Mouse (Mus musculus) E14TG2a.4 (cell line): ENCODE data around the gene Rpl27.
A peak's percentile ranks its signal among the peaks of the same experiment; 100 is the strongest.
"Not testable (repeated sequence)": the region's sequence is repeated elsewhere in the genome, so short reads cannot be mapped to it uniquely, and the experiment has no call there.

Source experiments
- H3K27me3 ChIP-seq: 2 replicates; pipeline ENCODE4 v1.6.1; 2014; ENCODE audit warnings: low read length, control low read depth; ENCODE audit not compliant: insufficient read depth
- H3K36me3 ChIP-seq: 2 replicates; pipeline ENCODE4 v1.6.1; 2014; ENCODE audit warnings: low read length, control low read depth; ENCODE audit not compliant: insufficient read depth
- H3K4me1 ChIP-seq: replicated peaks from 2 replicates; pipeline ENCODE4 v1.6.1; 2014; ENCODE audit warnings: low read depth, low read length, control low read depth
- H3K4me3 ChIP-seq: replicated peaks from 2 replicates; pipeline ENCODE4 v1.5.1; 2014; ENCODE audit warnings: mild to moderate bottlenecking, low read length
- H3K9me3 ChIP-seq: 2 replicates; pipeline ENCODE4 v1.6.1; 2014; ENCODE audit warnings: low read length, control low read depth
- CTCF ChIP-seq: conservative IDR thresholded peaks from 2 replicates; pipeline ENCODE4 v1.5.1; 2014; ENCODE audit warnings: low read length
- NANOG ChIP-seq: IDR thresholded peaks from 2 replicates; pipeline ENCODE4 v1.6.1; 2014; ENCODE audit warnings: borderline replicate concordance, low read length, mixed read lengths
- POU5F1 ChIP-seq: IDR thresholded peaks from 2 replicates; pipeline ENCODE4 v1.6.1; 2014; ENCODE audit warnings: low read length, borderline replicate concordance

The Rpl27 gene

DNA sequence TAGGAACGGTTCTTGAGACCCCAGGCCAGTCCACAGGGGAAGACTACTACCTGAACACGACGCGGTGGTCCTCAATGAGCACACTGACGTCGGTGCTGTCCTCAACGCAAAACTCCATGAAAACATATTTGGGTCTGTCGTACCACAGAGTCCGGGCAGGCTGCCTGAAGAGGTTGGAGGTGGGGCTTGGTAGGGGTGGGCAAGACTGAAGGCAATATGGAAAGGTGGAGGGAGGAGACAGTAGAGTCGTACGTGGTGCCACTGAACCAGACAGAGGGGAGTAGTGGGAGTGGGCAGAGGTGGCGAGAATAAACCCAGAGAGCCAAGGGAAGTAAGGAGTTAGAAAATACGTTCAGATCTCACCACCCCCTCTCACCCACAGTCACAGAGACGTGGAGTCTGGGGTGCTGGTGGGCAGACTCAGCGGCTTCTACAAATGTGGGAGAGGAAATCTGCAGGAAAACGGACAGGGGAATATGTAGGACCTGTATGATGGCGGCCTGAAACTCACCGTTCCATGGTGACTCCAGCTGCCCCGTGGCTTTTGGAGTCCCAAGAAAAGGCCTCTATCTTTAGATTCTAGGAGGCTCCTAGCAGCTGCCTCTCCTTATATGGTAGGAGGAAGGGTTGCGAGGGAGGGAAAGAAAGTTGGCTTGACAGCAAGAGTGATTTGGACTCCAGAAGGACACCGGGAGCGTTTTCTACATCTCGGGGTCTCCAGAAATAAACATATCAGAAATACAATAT is 17.8 kb upstream of the Rpl27 start, which contains the start of gene Gm27029:
Gm27029 (minus strand) TSS at position 692 of the 747 bp plus-strand sequence.
- no peak for TF ChIP-seq POU5F1
- TF ChIP-seq CTCF = no peak
- TF ChIP-seq NANOG = no peak
- Histone ChIP-seq H3K4me1 (peaks cover 41% of the 10 kb centered on the region), H3K4me3 (peak within 1 kb of the TSS; percentile 99)

DNA sequence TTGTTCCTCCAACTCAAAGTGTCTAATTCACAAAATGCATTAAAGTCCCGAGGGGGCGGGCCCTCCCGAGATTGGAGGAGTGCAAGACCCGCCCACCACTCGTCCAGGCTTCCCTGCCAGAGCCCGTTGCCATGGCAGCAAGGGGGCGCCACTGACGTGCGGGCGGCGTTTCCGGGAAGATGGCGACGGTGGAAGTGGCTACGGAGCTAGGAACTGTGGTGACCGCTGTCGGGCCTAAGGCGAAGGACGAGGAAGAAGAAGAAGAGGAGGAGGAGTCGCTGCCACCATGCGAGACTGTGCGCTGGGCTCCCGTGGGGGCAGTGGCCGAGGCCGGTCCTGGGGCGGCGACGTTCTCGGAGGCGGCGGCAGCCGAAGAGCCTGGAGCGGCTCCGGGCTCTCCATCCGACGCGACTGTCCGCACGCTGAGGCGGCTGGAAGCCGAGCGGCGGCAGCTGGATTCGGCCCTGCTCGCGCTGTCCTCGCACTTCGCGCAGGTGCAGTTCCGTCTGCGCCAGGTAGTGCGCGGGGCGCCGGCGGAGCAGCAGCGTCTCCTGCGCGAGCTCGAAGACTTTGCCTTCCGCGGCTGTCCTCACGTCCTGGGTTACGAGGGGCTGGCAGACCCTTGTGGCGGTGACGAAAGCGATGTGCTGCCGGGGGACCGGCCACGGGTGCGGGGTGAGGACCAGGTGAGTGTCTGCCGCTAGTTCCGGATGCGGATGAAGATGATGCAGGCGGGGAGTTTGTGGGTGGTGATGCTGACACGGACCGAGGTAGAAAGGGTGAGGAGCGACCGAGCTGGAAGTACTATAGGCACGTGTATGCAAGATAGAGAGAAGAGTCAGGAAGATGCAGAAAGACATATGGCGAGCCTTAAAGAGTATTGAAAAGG is 16.9 kb upstream of the Rpl27 start, which contains the start of the genes Rundc1 and Ptges3l:
Rundc1 (plus strand) TSS at position 161 of the 889 bp plus-strand sequence.
Ptges3l (minus strand) TSS at position 409 of the 889 bp plus-strand sequence.
- TF ChIP-seq CTCF = no peak
- no peak for TF ChIP-seq NANOG
- TF ChIP-seq POU5F1 = no peak
- H3K9me3 ChIP-seq = no peaks in the 10 kb centered on the region
- peaks cover 6% of the 10 kb centered on the region; the same call in 1 of the 2 replicates for H3K27me3 ChIP-seq
- H3K4me1 ChIP-seq = peaks cover 33% of the 10 kb centered on the region
- H3K4me3 ChIP-seq = peak within 1 kb of the TSS; percentile 99
- peaks cover 17% of the 10 kb centered on the region for H3K36me3 ChIP-seq

More for the DNA sequence above, 17.8 kb upstream of the Rpl27 start, which contains the start of gene Gm27029:
- H3K27me3 ChIP-seq = peaks cover 6% of the 10 kb centered on the region; the same call in 1 of the 2 replicates
- peaks cover 8% of the 10 kb centered on the region for H3K36me3 ChIP-seq
- no peaks in the 10 kb centered on the region for H3K9me3 ChIP-seq

GRCm38 (mm10) chr11:101426165-101426564 is 15.9 kb upstream of the Rpl27 start:
- no peaks in the 10 kb centered on the region for H3K9me3 ChIP-seq
- peak overlapping the region; percentile 99 for H3K4me3 ChIP-seq
- H3K36me3 ChIP-seq = peaks cover 27% of the 10 kb centered on the region
- TF ChIP-seq CTCF = no peak
- TF ChIP-seq NANOG = no peak
- no peak for TF ChIP-seq POU5F1
- H3K27me3 ChIP-seq = peaks cover 6% of the 10 kb centered on the region; the same call in 1 of the 2 replicates
- peaks cover 37% of the 10 kb centered on the region for H3K4me1 ChIP-seq

DNA sequence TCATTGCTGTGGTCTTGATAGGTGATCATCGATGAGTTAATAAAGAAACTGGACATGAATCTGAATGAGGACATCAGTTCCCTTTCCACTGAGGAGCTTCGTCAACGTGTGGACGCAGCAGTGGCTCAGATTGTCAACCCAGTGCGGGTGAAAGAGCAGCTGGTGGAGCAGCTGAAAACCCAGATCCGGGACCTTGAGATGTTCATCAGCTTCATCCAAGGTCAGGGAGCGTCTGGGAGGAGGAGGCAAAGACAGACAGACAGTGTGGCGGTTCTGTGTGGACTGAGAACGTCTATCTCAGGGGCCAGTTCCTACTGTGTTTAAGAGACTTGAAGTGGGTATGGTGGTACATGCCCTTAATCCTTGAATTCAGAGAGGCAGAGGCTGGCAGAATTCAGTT is 10.8 kb upstream of the Rpl27 start:
- H3K9me3 ChIP-seq = no peaks in the 10 kb centered on the region
- H3K4me3 ChIP-seq = no peak overlapping the region
- H3K4me1 ChIP-seq = peaks cover 37% of the 10 kb centered on the region
- no peak for TF ChIP-seq POU5F1
- no peak for TF ChIP-seq NANOG
- no peak for TF ChIP-seq CTCF
- peaks cover under 1% of the 10 kb centered on the region; the same call in 1 of the 2 replicates for H3K27me3 ChIP-seq
- H3K36me3 ChIP-seq = peaks cover 72% of the 10 kb centered on the region

DNA sequence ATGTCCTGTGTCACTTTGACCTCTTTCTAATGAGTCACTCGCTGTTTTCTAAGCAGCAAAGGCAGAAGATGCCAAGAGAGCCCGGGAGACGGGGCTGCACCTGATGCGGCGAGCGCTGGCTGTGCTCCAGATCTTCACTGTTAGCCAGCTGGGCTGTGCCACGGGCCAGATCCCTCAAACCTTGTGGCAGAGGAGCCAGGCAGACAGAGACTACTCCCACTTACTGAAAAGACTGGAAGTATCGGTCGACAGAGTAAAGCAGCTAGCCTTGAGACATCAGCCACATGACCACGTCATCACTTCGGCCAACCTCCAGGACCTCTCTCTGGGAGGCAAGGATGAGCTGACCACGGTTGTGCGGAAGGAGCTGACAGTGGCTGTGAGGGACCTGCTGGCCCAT is 8.7 kb upstream of the Rpl27 start:
- Histone ChIP-seq H3K4me3 (no peak overlapping the region), H3K36me3 (peaks cover 68% of the 10 kb centered on the region), H3K27me3 (no peaks in the 10 kb centered on the region), H3K4me1 (peaks cover 44% of the 10 kb centered on the region), H3K9me3 (no peaks in the 10 kb centered on the region)
- TF ChIP-seq POU5F1 (no peak), CTCF (no peak), NANOG (no peak)

- Histone ChIP-seq H3K4me1 (peaks cover 39% of the 10 kb centered on the region), H3K36me3 (peaks cover 48% of the 10 kb centered on the region), H3K9me3 (no peaks in the 10 kb centered on the region), H3K27me3 (no peaks in the 10 kb centered on the region), H3K4me3 (no peak overlapping the region)
- TF ChIP-seq CTCF (no peak), POU5F1 (no peak), NANOG (no peak)
Measured at GRCm38 (mm10) chr11:101435831-101436230, 6.3 kb upstream of the Rpl27 start.

DNA sequence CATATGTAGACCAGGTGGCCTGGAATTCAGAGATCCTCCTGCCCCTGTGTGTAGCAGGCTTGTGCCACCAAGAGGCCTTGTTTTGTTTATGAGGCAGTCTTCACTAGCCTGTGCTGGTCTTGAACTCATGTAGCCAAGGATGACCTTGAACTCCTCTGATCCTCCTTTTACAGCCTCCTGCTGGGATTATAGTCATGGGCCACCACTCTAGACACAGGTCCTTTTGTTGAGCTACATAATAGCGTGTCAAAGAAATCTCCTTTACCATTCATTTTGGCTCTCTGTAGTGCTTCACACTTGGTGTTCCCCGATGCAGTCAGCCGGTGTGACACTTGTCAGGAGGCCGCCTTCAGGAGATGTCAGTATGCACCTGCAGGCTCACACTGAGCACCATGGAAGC is 5.2 kb upstream of the Rpl27 start:
- Histone ChIP-seq H3K4me1 (peaks cover 34% of the 10 kb centered on the region), H3K27me3 (no peaks in the 10 kb centered on the region), H3K36me3 (peaks cover 37% of the 10 kb centered on the region), H3K4me3 (no peak overlapping the region), H3K9me3 (no peaks in the 10 kb centered on the region)
- peak; percentile 66; the same call in 1 of the 2 replicates for TF ChIP-seq NANOG
- no peak for TF ChIP-seq POU5F1

- peaks cover 33% of the 10 kb centered on the region for H3K36me3 ChIP-seq
- H3K27me3 ChIP-seq, H3K9me3 ChIP-seq, H3K4me3 ChIP-seq: not testable (repeated sequence)
- peaks cover 34% of the 10 kb centered on the region for H3K4me1 ChIP-seq
Measured at GRCm38 (mm10) chr11:101438006-101438405, 4.1 kb upstream of the Rpl27 start.

GRCm38 (mm10) chr11:101441450-101442126 is 510 bp upstream of the Rpl27 start:
- not testable (repeated sequence) for H3K4me3 ChIP-seq, H3K27me3 ChIP-seq, H3K9me3 ChIP-seq
- H3K36me3 ChIP-seq = peaks cover 37% of the 10 kb centered on the region
- peaks cover 36% of the 10 kb centered on the region for H3K4me1 ChIP-seq
